Mouse (Mus musculus): Measurements from ENCODE around the gene Ubr2. TPM values are rescaled to one million over a fixed set of nuclear protein-coding genes. Genes with fewer than 3 reads are reported as not detected.

The Ubr2 gene
- polyA plus RNA-seq, 1 experiment, result 18.1 TPM

DNA sequence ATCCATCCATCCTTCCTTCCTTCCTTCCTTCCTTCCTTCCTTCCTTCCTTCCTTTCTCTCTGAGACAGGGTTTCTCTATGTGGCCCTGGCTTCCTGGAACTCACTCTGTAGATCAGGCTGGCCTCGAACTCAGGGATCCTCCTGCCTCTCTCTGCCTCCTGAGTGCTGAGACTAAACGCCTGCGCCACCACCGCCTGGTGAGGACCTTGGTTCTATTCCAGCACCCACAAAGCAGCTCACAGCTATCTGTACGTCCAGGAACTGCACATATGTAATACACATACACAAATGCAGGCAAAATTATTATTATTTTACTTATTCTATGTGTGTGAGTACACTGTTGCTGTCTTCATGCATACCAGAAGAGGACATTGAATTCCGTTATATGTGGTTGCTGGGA is 125.6 kb downstream of the Ubr2 start:
- no peaks in the 10 kb centered on the region for H3K36me3 ChIP-seq (ENCODE audit: control insufficient read depth, insufficient read depth)
- no peak overlapping the region for H3K4me3 ChIP-seq (ENCODE audit: insufficient read depth, poor library complexity, severe bottlenecking)
- H3K79me3 ChIP-seq (ENCODE audit: low read depth), result no peaks in the 10 kb centered on the region
- no peaks in the 10 kb centered on the region for H3K79me2 ChIP-seq (ENCODE audit: control insufficient read depth, insufficient read depth)
- no peak overlapping the region for H3ac ChIP-seq (ENCODE audit: control insufficient read depth, insufficient read length, low read depth)
- no peaks in the 10 kb centered on the region for H3K27me3 ChIP-seq (ENCODE audit: control insufficient read depth, insufficient read depth, insufficient read length)
- TF ChIP-seq USF1 (IDR thresholded peaks at IDR 0.05; ENCODE audit: low read depth) (no peak), MYOD1 (IDR thresholded peaks at IDR 0.05; ENCODE audit: control insufficient read depth, insufficient read length, low read depth) (no peak), MAX (IDR thresholded peaks at IDR 0.05) (no peak)

DNA sequence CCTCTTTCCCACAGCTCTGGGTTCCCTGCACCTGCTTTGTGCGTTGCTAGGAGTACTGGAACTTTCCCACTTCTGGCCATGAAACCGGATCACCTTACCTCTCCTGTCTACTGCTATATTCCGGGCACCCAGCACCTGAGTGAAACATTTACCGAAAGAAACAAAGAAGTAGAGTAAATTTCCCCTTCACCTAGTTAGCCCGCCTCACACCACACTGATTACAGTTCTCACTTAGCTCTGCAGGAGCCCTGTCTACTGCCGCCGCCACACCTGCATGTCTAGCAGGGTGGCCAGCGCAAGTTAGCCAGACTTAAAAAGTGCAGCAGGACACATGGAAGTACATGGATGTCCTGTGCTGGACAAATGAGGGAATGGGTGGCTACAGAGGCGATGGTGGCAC is 127.2 kb downstream of the Ubr2 start:
- H3K36me3 ChIP-seq (ENCODE audit: control insufficient read depth, insufficient read depth), result no peaks in the 10 kb centered on the region
- H3K4me3 ChIP-seq (ENCODE audit: insufficient read depth, poor library complexity, severe bottlenecking), result no peak overlapping the region
- H3K79me3 ChIP-seq (ENCODE audit: low read depth), result peaks cover 3% of the 10 kb centered on the region
- H3K79me2 ChIP-seq (ENCODE audit: control insufficient read depth, insufficient read depth), result peaks cover 14% of the 10 kb centered on the region
- TF ChIP-seq MAX (IDR thresholded peaks at IDR 0.05), result no peak
- no peak for TF ChIP-seq MYOG (IDR thresholded peaks at IDR 0.05; ENCODE audit: control insufficient read depth, extremely low read depth, insufficient read length)
- no peak for TF ChIP-seq MYOD1 (IDR thresholded peaks at IDR 0.05; ENCODE audit: control insufficient read depth, insufficient read length, low read depth)
- TF ChIP-seq CEBPB (IDR thresholded peaks at IDR 0.05; ENCODE audit: low read depth), result no peak
- no peak for TF ChIP-seq USF1 (IDR thresholded peaks at IDR 0.05; ENCODE audit: low read depth)
- no peaks in the 10 kb centered on the region for H3K27me3 ChIP-seq (ENCODE audit: control insufficient read depth, insufficient read depth, insufficient read length)
- no peak overlapping the region for H3ac ChIP-seq (ENCODE audit: control insufficient read depth, insufficient read length, low read depth)

DNA sequence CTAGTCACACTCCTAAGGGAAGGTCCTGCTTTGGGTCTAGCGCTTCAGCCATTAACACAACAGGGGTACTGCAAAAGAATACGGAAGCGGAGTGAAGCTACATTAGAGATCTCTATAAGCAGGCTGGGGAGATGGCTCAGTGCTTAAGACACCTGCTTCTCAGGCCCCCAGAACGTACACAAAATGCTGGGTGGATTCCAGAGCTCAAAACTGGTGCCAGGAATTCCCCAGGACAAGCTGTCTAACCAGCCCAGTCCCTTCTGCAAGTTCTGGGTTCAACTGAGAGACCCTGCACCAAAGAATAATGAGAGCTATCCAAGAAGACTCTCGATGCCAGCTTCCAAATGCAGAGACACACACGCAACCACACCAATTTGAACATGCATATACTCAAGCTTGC is 128.6 kb downstream of the Ubr2 start:
- Histone ChIP-seq H3K27me3 (ENCODE audit: control insufficient read depth, insufficient read depth, insufficient read length) (no peaks in the 10 kb centered on the region), H3K79me2 (ENCODE audit: control insufficient read depth, insufficient read depth) (peaks cover 25% of the 10 kb centered on the region), H3K4me3 (ENCODE audit: insufficient read depth, poor library complexity, severe bottlenecking) (no peak overlapping the region), H3K79me3 (ENCODE audit: low read depth) (peaks cover 5% of the 10 kb centered on the region), H3ac (ENCODE audit: control insufficient read depth, insufficient read length, low read depth) (no peak overlapping the region), H3K36me3 (ENCODE audit: control insufficient read depth, insufficient read depth) (no peaks in the 10 kb centered on the region)
- TF ChIP-seq MAX (IDR thresholded peaks at IDR 0.05), result no peak
- no peak for TF ChIP-seq CTCF (IDR thresholded peaks at IDR 0.05; ENCODE audit: control insufficient read depth, insufficient read depth, insufficient read length)
- TF ChIP-seq USF1 (IDR thresholded peaks at IDR 0.05; ENCODE audit: low read depth), result no peak
- no peak for TF ChIP-seq MYOG (IDR thresholded peaks at IDR 0.05; ENCODE audit: control insufficient read depth, extremely low read depth, insufficient read length)
- no peak for TF ChIP-seq FOSL1 (IDR thresholded peaks at IDR 0.05; ENCODE audit: insufficient read depth, low read length, poor library complexity, severe bottlenecking)
- TF ChIP-seq MYOD1 (IDR thresholded peaks at IDR 0.05; ENCODE audit: control insufficient read depth, insufficient read length, low read depth), result no peak
- TF ChIP-seq CEBPB (IDR thresholded peaks at IDR 0.05; ENCODE audit: low read depth), result no peak

DNA sequence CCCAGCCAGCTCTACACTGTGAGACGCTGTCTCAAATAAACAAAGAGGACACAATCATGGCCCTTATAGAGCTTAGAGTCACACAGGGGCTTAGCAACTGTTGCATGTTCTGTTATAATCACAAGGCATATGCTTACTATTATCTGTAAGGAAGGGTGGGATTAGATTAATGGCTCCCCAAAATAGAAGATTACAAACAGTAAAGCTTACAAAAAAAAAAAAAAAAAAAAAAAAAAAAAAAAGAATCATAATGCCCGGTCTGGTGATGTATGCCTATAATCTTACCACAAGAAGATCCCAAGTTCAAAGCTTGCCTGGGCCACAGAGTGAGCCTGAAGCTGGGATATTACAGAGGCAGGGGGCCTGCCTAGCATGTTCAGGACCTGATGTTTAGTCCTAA is 130.0 kb downstream of the Ubr2 start:
- H3K79me2 ChIP-seq (ENCODE audit: control insufficient read depth, insufficient read depth), result peaks cover 25% of the 10 kb centered on the region
- H3K36me3 ChIP-seq (ENCODE audit: control insufficient read depth, insufficient read depth), result no peaks in the 10 kb centered on the region
- H3K27me3 ChIP-seq (ENCODE audit: control insufficient read depth, insufficient read depth, insufficient read length), result no peaks in the 10 kb centered on the region
- H3K79me3 ChIP-seq (ENCODE audit: low read depth), result peaks cover 5% of the 10 kb centered on the region
- TF ChIP-seq USF1 (IDR thresholded peaks at IDR 0.05; ENCODE audit: low read depth) (no peak), MYOD1 (IDR thresholded peaks at IDR 0.05; ENCODE audit: control insufficient read depth, insufficient read length, low read depth) (no peak), FOSL1 (IDR thresholded peaks at IDR 0.05; ENCODE audit: insufficient read depth, low read length, poor library complexity, severe bottlenecking) (no peak), MAX (IDR thresholded peaks at IDR 0.05) (no peak), CEBPB (IDR thresholded peaks at IDR 0.05; ENCODE audit: low read depth) (no peak), MYOG (IDR thresholded peaks at IDR 0.05; ENCODE audit: control insufficient read depth, extremely low read depth, insufficient read length) (no peak), CTCF (IDR thresholded peaks at IDR 0.05; ENCODE audit: control insufficient read depth, insufficient read depth, insufficient read length) (no peak)
- no peak overlapping the region for H3K4me3 ChIP-seq (ENCODE audit: insufficient read depth, poor library complexity, severe bottlenecking)
- H3ac ChIP-seq (ENCODE audit: control insufficient read depth, insufficient read length, low read depth), result no peak overlapping the region

DNA sequence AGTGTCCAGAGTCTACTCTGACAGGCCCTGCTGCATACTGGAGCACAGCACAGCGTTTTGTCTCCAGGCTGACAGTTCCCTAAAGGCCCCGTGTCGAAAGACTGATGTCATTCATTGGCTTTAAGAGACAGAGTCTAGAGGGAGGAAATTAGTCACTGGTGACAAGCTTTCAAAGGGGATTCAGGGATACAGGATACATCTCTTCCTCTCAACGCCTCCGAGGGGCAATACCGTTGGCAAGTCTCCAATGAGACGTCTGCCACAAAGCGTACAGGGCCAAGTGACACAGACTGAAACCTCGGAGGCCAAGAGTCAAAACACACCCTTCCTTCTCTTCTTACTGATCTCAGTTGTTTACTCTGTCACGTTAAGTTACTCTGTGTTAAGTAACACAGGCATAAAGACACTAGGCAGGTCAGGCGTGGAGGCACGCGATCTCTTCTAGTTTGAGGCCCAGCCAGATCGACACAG is 130.5 kb downstream of the Ubr2 start:
- Histone ChIP-seq H3ac (ENCODE audit: control insufficient read depth, insufficient read length, low read depth) (no peak overlapping the region), H3K4me3 (ENCODE audit: insufficient read depth, poor library complexity, severe bottlenecking) (no peak overlapping the region), H3K79me3 (ENCODE audit: low read depth) (peaks cover 7% of the 10 kb centered on the region), H3K36me3 (ENCODE audit: control insufficient read depth, insufficient read depth) (no peaks in the 10 kb centered on the region), H3K27me3 (ENCODE audit: control insufficient read depth, insufficient read depth, insufficient read length) (no peaks in the 10 kb centered on the region), H3K79me2 (ENCODE audit: control insufficient read depth, insufficient read depth) (peaks cover 28% of the 10 kb centered on the region)
- TF ChIP-seq MYOD1 (IDR thresholded peaks at IDR 0.05; ENCODE audit: control insufficient read depth, insufficient read length, low read depth) (no peak), MAX (IDR thresholded peaks at IDR 0.05) (peak; percentile 22), FOSL1 (IDR thresholded peaks at IDR 0.05; ENCODE audit: insufficient read depth, low read length, poor library complexity, severe bottlenecking) (no peak), MYOG (IDR thresholded peaks at IDR 0.05; ENCODE audit: control insufficient read depth, extremely low read depth, insufficient read length) (no peak)

Other genes with a start within 250 kb of the Ubr2 start
- gene Ptcra, start 246.8 kb downstream of the Ubr2 start, polyA plus RNA-seq (2012; fragmentation: generic; extraction: Trizol), result 0.06 TPM
- gene 2310039H08Rik, start 237.9 kb downstream of the Ubr2 start, polyA plus RNA-seq (2012; fragmentation: generic; extraction: Trizol), result 40.9 TPM
- 107 TPM for gene Rpl7l1, start 227.9 kb downstream of the Ubr2 start, polyA plus RNA-seq (2012; fragmentation: generic; extraction: Trizol)
- 3.9 TPM for gene Bicral, start 152.1 kb downstream of the Ubr2 start, polyA plus RNA-seq (2012; fragmentation: generic; extraction: Trizol)
- gene Tbcc, start 119.9 kb downstream of the Ubr2 start, polyA plus RNA-seq (2012; fragmentation: generic; extraction: Trizol), result 46.8 TPM
- 0.01 TPM for gene Prph2, start 100.1 kb downstream of the Ubr2 start, polyA plus RNA-seq (2012; fragmentation: generic; extraction: Trizol)